Mouse (Mus musculus) liver, adult (tissue): ENCODE results near the gene Tmem259.

ENCODE experiments used
- GATA4 ChIP-seq: IDR thresholded peaks from 2 replicates; pipeline ENCODE4 v1.6.1; 2014; ENCODE audit warnings: mild to moderate bottlenecking, low read length; ENCODE audit not compliant: insufficient replicate concordance

Tmem259 gene

GRCm38 (mm10) chr10:79985334-79986231, 1.5 kb upstream of the Tmem259 start:
- 0 out of 2 replicates have a peak, but pooled peaks have one; percentile 17 for TF ChIP-seq GATA4

GRCm38 (mm10) chr10:79984871-79985270, 741 bp upstream of the Tmem259 start:
- no peak for TF ChIP-seq GATA4

GRCm38 (mm10) chr10:79983670-79984069, 460 bp downstream of the Tmem259 start:
- no peak; the same call in 1 of the 2 replicates for TF ChIP-seq GATA4

DNA sequence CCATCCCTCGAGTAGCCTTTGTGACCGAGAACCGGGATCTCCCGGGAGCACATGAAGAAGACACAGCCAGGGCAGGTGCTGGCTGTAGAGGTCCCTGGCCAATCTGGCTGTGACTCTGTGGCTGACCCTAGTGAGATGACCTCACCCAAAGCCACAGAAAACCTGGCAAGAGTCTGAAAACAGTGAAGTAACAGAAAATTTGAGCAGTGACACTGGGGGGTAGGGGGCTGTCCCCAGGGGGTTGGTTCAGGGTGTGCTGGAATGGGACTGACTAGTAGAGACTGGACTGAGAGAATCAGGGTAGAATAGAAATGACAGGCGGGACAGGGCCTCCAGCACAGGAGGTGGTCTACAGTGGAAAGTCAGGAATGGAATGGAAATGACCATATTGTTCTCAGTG, 925 bp downstream of the Tmem259 start:
- no peak for TF ChIP-seq GATA4

DNA sequence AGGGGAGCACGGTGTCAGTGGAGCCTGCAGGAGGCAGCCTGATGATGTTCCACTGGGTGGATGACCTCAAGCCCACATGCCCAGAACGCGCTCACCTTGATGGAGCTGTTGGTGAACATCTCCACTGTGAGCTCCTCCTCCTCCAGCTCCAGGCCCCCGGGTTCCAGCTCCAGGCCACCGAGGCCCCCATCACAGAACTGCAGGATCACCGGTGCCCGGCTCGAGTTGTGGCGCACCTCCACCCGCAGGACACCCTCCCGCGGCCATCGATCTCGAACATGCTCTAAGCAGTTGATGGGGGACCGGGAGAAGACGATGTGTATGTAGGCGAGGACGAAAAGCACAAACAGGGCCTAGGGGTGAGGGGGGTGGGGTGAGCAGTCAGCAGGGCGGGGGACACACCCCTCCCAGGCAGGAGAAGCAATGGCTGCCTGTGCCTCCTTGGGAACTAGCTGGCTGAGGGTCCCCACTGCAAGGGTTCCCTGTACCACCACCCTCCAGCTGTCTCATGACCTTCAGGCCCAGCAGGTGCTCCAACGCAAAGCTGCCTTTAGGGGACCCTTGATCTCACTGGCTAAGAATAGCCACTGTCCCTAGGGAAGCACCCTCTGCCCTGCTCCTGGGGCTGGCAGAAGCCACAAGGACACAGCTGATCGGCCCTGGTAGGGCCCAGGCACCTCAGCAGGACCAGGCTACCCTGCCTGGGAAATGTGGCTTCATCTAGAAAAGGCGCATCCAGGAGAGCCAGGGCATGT, 4.6 kb downstream of the Tmem259 start:
- no peak for TF ChIP-seq GATA4

GRCm38 (mm10) chr10:79978061-79978460, 6.1 kb downstream of the Tmem259 start:
- TF ChIP-seq GATA4 = no peak

DNA sequence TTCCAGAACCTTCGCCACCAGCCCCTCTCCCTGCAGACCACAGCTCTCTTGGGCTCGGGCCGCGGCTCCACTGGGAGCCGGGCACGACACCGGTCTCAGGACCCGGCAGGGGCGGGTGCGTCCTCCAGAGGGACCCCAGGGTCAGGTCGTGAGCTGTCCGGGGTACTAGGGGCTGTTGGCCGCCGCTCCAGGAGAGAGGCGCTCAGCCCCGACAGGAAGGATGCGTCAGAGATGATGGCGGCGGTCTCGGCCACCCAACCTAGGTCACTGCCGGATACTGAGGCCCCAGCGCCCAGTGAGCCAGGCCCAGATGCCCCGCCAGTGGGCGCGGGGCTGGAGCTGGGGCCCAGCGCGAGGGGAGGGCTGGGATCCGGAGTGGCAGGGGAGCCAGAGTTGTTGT, 6.8 kb downstream of the Tmem259 start:
- no peak for TF ChIP-seq GATA4

DNA sequence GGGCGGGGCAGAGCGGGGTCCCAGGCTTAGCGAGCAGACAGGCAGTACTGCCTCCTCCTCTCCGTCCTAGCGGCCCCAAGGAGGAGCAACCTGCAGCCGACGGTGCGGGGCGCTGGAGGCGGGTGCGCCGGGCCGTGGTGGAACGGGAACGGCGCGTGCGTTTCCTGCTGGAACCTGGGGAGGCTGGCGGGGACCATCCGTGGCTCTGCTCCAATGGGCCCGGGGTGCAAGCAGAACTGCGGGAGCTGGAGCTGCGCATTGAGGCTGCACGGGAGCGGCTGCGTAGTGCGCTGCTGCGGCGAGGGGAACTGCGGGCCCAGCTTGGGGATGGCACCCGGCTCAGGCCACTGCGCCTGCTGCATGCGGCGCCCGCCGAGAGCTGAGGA, 7.4 kb downstream of the Tmem259 start:
- no peak for TF ChIP-seq GATA4

DNA sequence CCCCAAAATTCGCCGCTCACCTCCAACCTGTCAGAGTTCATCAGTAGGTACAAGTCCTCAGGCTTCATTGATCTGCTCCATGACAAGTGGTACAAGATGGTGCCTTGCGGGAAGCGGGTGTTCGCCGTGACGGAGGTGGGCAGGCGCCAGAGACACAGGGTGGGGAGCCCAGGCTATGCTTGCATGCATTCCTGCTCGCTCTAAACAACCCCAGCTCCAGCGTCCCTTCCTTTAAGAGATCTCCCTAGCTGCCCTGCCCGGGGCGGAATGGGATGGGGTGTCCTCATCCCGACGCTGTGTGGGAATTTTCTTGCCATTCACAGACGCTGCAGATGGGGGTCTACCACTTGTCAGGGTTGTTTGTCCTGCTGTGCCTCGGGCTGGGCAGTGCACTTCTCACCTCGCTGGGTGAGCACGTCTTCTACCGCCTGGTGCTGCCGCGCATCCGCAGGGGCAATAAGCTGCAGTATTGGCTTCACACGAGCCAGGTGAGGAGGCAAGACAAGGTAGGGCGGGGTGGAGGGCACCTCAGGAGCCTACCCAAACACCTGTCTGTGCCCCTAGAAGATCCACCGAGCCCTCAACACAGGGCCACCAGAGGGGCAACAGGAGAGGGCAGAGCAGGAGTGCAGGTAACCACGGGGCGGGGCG, 7.9 kb downstream of the Tmem259 start:
- TF ChIP-seq GATA4 = no peak

- TF ChIP-seq GATA4 = no peak
These were observed 9.5 kb downstream of the Tmem259 start for GRCm38 (mm10) chr10:79974668-79975067.

- no peak for TF ChIP-seq GATA4
These were observed 10.0 kb downstream of the Tmem259 start for GRCm38 (mm10) chr10:79974087-79974486.

DNA sequence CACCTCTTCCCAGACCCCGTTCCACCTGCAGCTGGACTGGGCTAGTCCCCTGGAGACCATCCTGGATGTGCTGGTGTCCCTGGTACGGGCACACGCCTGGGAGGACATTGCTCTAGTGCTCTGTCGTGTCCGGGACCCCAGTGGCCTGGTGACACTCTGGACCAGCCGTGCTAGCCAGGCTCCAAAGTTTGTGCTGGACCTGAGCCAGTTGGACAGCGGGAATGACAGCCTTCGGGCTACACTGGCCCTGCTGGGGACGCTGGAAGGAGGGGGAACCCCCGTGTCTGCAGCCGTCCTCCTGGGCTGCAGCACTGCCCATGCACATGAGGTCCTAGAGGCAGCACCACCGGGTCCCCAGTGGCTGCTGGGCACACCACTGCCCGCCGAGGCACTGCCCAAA, 11.3 kb downstream of the Tmem259 start:
- TF ChIP-seq GATA4 = no peak

GRCm38 (mm10) chr10:79971183-79971497, 13.0 kb downstream of the Tmem259 start:
- no peak for TF ChIP-seq GATA4

DNA sequence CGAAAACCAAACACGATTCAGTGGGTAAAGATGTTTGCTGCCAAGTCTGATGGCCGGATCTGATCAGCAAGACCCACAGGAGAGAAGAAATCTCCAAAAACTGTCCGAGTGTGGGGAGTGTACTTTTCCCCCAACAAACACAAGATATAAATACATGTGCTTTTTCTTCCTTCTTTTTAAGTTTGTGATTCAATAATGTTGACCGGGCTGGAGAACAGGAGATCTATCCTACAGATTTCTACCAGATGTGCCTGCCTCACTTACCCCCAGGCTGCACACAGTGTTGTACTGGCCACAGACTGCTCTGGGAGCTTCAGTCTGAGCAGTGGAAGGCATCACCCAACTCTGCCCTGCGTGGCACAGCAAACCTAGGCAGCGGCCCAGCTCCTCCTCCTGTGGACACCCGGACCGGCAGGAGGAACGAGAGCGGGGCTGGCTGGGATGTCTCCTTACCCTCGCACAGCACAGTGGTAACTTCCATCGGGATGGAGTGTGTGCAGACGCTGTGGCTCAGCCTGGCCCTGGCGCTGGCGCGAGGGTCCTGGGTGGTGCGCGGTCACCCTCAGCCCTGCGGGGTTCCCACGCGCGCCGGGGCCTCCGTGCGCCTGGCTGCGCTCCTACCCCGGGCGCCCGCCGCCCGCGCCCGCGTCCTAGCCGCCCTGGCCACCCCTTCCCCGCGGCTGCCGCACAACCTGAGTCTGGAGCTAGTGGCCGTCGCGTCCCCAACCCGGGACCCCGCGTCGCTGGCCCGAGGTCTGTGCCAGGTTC, 13.5 kb downstream of the Tmem259 start, which contains the start of gene Grin3b:
Gene Grin3b (plus strand): TSS at position 301 of the 768 bp plus-strand sequence.
- no peak for TF ChIP-seq GATA4

GRCm38 (mm10) chr10:79969124-79969568, 15.0 kb downstream of the Tmem259 start:
- no peak for TF ChIP-seq GATA4
